Mouse (Mus musculus) megakaryocyte, embryonic 14.5 days (primary cell): ENCODE data around the gene Cyp4a32.

ENCODE experiments used
- FLI1 ChIP-seq: IDR thresholded peaks from 2 replicates; pipeline ENCODE4 v1.6.1; 2012; ENCODE audit warnings: low read length, inconsistent platforms, mixed read lengths
- GATA1 ChIP-seq: IDR thresholded peaks from 3 replicates; pipeline ENCODE4 v1.6.1; 2012; ENCODE audit warnings: mixed read lengths, low read length, inconsistent platforms, borderline replicate concordance

- TF ChIP-seq FLI1 (no peak), GATA1 (no peak)
Measured at GRCm38 (mm10) chr4:115575255-115575654, 25.5 kb upstream of the Cyp4a32 start.
